Mouse (Mus musculus): Measurements from ENCODE around the gene Cnnm1. TPM values are rescaled to one million over a fixed set of nuclear protein-coding genes. Genes with fewer than 3 reads are reported as not detected.

Cnnm1 gene
- polyA plus RNA-seq, 1 experiment, result 6.0 TPM

- H3K27ac ChIP-seq (ENCODE audit: insufficient read depth, low read depth, low read length), result no peak overlapping the region
- no peaks in the 10 kb centered on the region for H3K27me3 ChIP-seq (replicated peaks; ENCODE audit: control insufficient read depth, insufficient read depth, low read length)
- no peak for DNase-seq
- 66% methylated on average over 7 of the region's 7 CpGs for whole genome bisulfite sequencing
- no peak overlapping the region for H3K4me3 ChIP-seq (ENCODE audit: insufficient read depth, low read depth, low read length)
- TF ChIP-seq CTCF (conservative IDR thresholded peaks at IDR 0.05; ENCODE audit: insufficient read depth, insufficient read length, low read depth, low read length) (no peak), POLR2A (IDR thresholded peaks at IDR 0.05; ENCODE audit: low read depth, low read length) (no peak)
- no peaks in the 10 kb centered on the region; the same call in 1 of the 2 replicates for H3K36me3 ChIP-seq (ENCODE audit: control insufficient read depth, insufficient read depth, low read length)
- peaks cover 38% of the 10 kb centered on the region for H3K4me1 ChIP-seq (ENCODE audit: control insufficient read depth, insufficient read depth, low read length)
Observed at GRCm38 (mm10) chr19:43517808-43518207, 77.6 kb downstream of the Cnnm1 start.

GRCm38 (mm10) chr19:43518261-43518660 is 78.0 kb downstream of the Cnnm1 start:
- 72% methylated on average over 7 of the region's 7 CpGs for WGBS
- no peak overlapping the region for H3K4me3 ChIP-seq (ENCODE audit: insufficient read depth, low read depth, low read length)
- no peaks in the 10 kb centered on the region for H3K27me3 ChIP-seq (replicated peaks; ENCODE audit: control insufficient read depth, insufficient read depth, low read length)
- H3K36me3 ChIP-seq (ENCODE audit: control insufficient read depth, insufficient read depth, low read length), result no peaks in the 10 kb centered on the region; the same call in 1 of the 2 replicates
- H3K27ac ChIP-seq (ENCODE audit: insufficient read depth, low read depth, low read length), result no peak overlapping the region
- peaks cover 36% of the 10 kb centered on the region for H3K4me1 ChIP-seq (ENCODE audit: control insufficient read depth, insufficient read depth, low read length)
- TF ChIP-seq CTCF (conservative IDR thresholded peaks at IDR 0.05; ENCODE audit: insufficient read depth, insufficient read length, low read depth, low read length), result no peak
- no peak for TF ChIP-seq POLR2A (IDR thresholded peaks at IDR 0.05; ENCODE audit: low read depth, low read length)
- no peak for DNase-seq

GRCm38 (mm10) chr19:43519226-43519625 is 79.0 kb downstream of the Cnnm1 start:
- peaks cover 27% of the 10 kb centered on the region for H3K4me1 ChIP-seq (ENCODE audit: control insufficient read depth, insufficient read depth, low read length)

GRCm38 (mm10) chr19:43520402-43520801 is 80.2 kb downstream of the Cnnm1 start:
- WGBS, result 36% methylated on average over 9 of the region's 10 CpGs
- 0 out of 2 replicates have a peak overlapping the region, but pooled peaks have one; percentile 28 for H3K27ac ChIP-seq (ENCODE audit: insufficient read depth, low read depth, low read length)
- H3K4me3 ChIP-seq (ENCODE audit: insufficient read depth, low read depth, low read length), result peak overlapping the region; percentile 3
- TF ChIP-seq CTCF (conservative IDR thresholded peaks at IDR 0.05; ENCODE audit: insufficient read depth, insufficient read length, low read depth, low read length) (no peak), POLR2A (IDR thresholded peaks at IDR 0.05; ENCODE audit: low read depth, low read length) (no peak)
- H3K4me1 ChIP-seq (ENCODE audit: control insufficient read depth, insufficient read depth, low read length), result peaks cover 31% of the 10 kb centered on the region
- no peaks in the 10 kb centered on the region for H3K27me3 ChIP-seq (replicated peaks; ENCODE audit: control insufficient read depth, insufficient read depth, low read length)
- no peaks in the 10 kb centered on the region for H3K36me3 ChIP-seq (ENCODE audit: control insufficient read depth, insufficient read depth, low read length)
- peak; percentile 34 for DNase-seq

More at GRCm38 (mm10) chr19:43519226-43519625, 79.0 kb downstream of the Cnnm1 start:
- no peak for DNase-seq
- no peak for TF ChIP-seq POLR2A (IDR thresholded peaks at IDR 0.05; ENCODE audit: low read depth, low read length)
- TF ChIP-seq CTCF (conservative IDR thresholded peaks at IDR 0.05; ENCODE audit: insufficient read depth, insufficient read length, low read depth, low read length), result no peak
- H3K36me3 ChIP-seq (ENCODE audit: control insufficient read depth, insufficient read depth, low read length), result no peaks in the 10 kb centered on the region; the same call in 1 of the 2 replicates
- H3K4me3 ChIP-seq (ENCODE audit: insufficient read depth, low read depth, low read length), result no peak overlapping the region
- no peak overlapping the region for H3K27ac ChIP-seq (ENCODE audit: insufficient read depth, low read depth, low read length)
- WGBS, result 77% methylated on average over 10 of the region's 10 CpGs
- no peaks in the 10 kb centered on the region for H3K27me3 ChIP-seq (replicated peaks; ENCODE audit: control insufficient read depth, insufficient read depth, low read length)

GRCm38 (mm10) chr19:43521362-43521761 is 81.1 kb downstream of the Cnnm1 start:
- H3K27me3 ChIP-seq (replicated peaks; ENCODE audit: control insufficient read depth, insufficient read depth, low read length), result no peaks in the 10 kb centered on the region
- H3K4me1 ChIP-seq (ENCODE audit: control insufficient read depth, insufficient read depth, low read length), result peaks cover 29% of the 10 kb centered on the region
- no peak overlapping the region for H3K4me3 ChIP-seq (ENCODE audit: insufficient read depth, low read depth, low read length)
- TF ChIP-seq CTCF (conservative IDR thresholded peaks at IDR 0.05; ENCODE audit: insufficient read depth, insufficient read length, low read depth, low read length) (no peak), POLR2A (IDR thresholded peaks at IDR 0.05; ENCODE audit: low read depth, low read length) (no peak)
- H3K36me3 ChIP-seq (ENCODE audit: control insufficient read depth, insufficient read depth, low read length), result no peaks in the 10 kb centered on the region
- peak; percentile 61 for DNase-seq
- WGBS, result 31% methylated on average over 8 of the region's 8 CpGs
- H3K27ac ChIP-seq (ENCODE audit: insufficient read depth, low read depth, low read length), result 0 out of 2 replicates have a peak overlapping the region, but pooled peaks have one; percentile 17

GRCm38 (mm10) chr19:43521996-43522395 is 81.8 kb downstream of the Cnnm1 start:
- Histone ChIP-seq H3K4me3 (ENCODE audit: insufficient read depth, low read depth, low read length) (no peak overlapping the region), H3K4me1 (ENCODE audit: control insufficient read depth, insufficient read depth, low read length) (peaks cover 25% of the 10 kb centered on the region), H3K27me3 (replicated peaks; ENCODE audit: control insufficient read depth, insufficient read depth, low read length) (no peaks in the 10 kb centered on the region), H3K36me3 (ENCODE audit: control insufficient read depth, insufficient read depth, low read length) (no peaks in the 10 kb centered on the region), H3K27ac (ENCODE audit: insufficient read depth, low read depth, low read length) (no peak overlapping the region)
- no peak for DNase-seq
- TF ChIP-seq CTCF (conservative IDR thresholded peaks at IDR 0.05; ENCODE audit: insufficient read depth, insufficient read length, low read depth, low read length) (no peak), POLR2A (IDR thresholded peaks at IDR 0.05; ENCODE audit: low read depth, low read length) (no peak)
- WGBS, result 63% methylated on average over 9 of the region's 9 CpGs

- peak overlapping the region; percentile 84 for H3K27ac ChIP-seq (ENCODE audit: insufficient read depth, low read depth, low read length)
- no peak for TF ChIP-seq POLR2A (IDR thresholded peaks at IDR 0.05; ENCODE audit: low read depth, low read length)
- no peak for TF ChIP-seq CTCF (conservative IDR thresholded peaks at IDR 0.05; ENCODE audit: insufficient read depth, insufficient read length, low read depth, low read length)
- no peaks in the 10 kb centered on the region for H3K36me3 ChIP-seq (ENCODE audit: control insufficient read depth, insufficient read depth, low read length)
- 2% methylated on average over 12 of the region's 12 CpGs for WGBS
- H3K27me3 ChIP-seq (replicated peaks; ENCODE audit: control insufficient read depth, insufficient read depth, low read length), result no peaks in the 10 kb centered on the region
- H3K4me1 ChIP-seq (ENCODE audit: control insufficient read depth, insufficient read depth, low read length), result peaks cover 22% of the 10 kb centered on the region
- H3K4me3 ChIP-seq (ENCODE audit: insufficient read depth, low read depth, low read length), result peak overlapping the region; percentile 66
- peak; percentile 37 for DNase-seq
Observed at GRCm38 (mm10) chr19:43523551-43523950, 83.3 kb downstream of the Cnnm1 start.

Measured in kidney, adult 2 months (tissue).